Mouse (Mus musculus) thymus, adult 18-20 months (tissue): Measurements from ENCODE around the gene Gatad1.
"Not testable (repeated sequence)": the region's sequence is repeated elsewhere in the genome, so short reads cannot be mapped to it uniquely, and the experiment has no call there.

Source experiments
- DNase-seq, 2 experiments: peaks; one replicate each; pipeline ENCODE4 v3.0.0; 2022; ENCODE audit warnings: mixed read lengths in 2 of 2

Gatad1 gene

DNA sequence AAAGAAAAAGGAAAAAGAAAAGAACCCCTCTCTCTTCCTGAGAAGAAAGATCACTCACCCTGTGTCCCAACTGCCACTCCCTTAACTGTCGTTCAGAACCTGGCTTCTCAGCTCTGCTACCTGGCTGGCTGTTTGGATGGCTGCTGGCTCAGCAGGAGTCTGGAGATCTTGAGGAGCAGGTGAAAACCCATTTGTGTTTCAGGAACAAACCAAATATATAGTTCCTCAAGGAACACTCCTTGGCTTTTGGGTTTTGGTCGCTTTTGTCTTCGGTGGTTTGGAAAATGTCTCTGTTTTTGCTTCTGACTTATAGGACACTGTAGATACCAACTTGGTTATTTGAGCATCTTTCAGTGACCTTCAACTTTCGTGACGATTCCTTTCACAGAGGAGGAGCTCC is at the start of gene Gatad1:
Gatad1 (minus strand) TSS at position 101 of the 400 bp plus-strand sequence.
- DNase-seq: no peak

DNA sequence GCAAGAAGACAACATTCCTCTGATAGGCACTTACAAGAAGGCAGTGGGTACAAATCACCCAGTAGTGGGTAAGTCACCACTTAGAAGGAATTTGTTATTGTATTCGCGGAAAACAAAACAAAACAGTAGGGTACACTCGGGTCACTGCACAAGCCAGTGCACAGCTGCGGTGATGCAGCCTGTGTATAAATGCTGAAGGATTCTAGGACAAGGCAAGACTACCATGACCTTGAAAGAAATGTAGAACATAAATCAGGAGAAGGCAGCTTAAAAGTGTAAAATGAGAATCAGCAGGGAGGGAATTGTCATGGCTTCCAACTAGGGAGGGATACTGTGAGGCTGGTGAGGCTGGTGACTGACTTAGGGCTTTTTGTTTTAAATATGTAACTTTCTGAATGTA is 45.2 kb upstream of the Gatad1 start:
- no peak for DNase-seq

- no peak for DNase-seq
Observed at GRCm38 (mm10) chr5:3700025-3700424, 43.0 kb upstream of the Gatad1 start.

DNA sequence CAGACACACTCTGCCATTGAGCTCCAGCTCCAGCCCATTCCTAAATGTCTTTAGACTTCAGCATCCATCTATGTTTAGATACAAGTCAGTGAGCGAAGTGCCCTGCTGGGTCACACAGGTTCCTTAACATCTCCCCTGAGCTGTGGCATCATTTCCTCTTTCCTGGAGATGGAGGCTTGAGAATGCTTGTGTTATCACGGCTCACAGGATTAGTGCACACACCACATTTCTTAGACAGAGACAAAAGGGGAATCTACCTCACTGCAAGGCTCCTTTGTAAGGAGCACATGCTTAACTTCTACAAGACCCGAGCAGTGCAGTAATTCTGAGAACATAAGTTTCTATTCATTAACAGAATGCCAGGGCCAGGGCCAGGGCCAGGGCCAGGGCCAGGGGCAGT is 39.0 kb upstream of the Gatad1 start:
- DNase-seq: no peak

- no peak for DNase-seq
Observed at GRCm38 (mm10) chr5:3695191-3695590, 38.2 kb upstream of the Gatad1 start.

DNA sequence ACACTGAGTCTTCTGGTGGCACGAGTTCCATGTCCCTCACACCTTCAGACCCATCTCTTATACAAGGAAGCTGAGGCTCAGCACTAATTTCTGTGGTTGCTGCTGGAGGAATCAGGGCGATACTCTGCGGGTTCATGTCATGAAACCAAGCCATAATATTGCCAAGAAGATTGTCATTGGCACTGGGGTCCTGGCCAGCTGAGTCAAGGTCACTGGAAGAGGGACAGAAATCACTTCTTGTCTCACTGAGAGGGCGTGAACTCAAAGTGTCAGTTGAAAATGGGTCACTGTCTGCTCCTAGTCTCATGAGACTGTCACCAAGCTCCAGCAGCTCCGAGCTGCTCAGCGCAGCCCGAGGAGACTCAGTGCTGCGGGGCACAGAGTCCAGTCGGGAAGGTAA is 36.0 kb upstream of the Gatad1 start:
- no peak for DNase-seq

DNA sequence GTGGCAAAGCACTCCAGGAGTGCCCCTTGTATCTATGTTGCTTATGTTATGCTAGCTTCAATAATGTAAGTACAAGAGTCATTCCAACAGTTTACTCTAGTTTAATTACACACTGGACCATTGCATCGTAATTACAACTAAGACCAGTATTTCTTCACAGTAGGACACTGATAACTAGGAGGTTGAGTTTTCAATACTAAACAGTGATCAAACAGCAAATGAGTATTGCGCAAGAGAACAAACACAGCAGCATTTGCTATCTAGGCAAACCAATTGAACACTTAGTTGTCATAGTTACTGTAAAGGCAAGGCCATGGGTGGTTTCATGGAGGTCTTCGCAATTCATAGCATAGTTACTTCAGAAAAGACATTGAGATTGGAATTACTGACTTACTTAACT is 34.3 kb upstream of the Gatad1 start:
- no peak for DNase-seq

DNA sequence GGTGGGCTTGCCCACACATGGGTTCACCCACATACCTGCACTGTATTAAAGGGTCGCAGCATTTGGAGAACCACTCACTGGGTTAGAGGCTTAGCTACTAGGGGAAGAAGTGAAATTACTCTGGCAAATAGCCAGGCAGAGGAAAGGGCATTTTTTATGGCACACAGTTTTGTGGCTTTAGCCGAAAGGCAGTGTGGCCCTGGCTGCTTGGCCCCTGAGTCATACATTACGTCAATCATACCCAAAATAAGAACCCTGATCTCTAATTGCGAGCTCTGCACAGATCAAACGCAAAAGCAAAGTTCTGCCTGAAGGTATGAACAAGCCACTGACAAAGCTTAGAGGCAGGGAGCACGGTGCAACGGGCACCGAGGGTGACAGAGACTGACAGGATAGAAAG is 31.3 kb upstream of the Gatad1 start:
- DNase-seq: no peak

DNA sequence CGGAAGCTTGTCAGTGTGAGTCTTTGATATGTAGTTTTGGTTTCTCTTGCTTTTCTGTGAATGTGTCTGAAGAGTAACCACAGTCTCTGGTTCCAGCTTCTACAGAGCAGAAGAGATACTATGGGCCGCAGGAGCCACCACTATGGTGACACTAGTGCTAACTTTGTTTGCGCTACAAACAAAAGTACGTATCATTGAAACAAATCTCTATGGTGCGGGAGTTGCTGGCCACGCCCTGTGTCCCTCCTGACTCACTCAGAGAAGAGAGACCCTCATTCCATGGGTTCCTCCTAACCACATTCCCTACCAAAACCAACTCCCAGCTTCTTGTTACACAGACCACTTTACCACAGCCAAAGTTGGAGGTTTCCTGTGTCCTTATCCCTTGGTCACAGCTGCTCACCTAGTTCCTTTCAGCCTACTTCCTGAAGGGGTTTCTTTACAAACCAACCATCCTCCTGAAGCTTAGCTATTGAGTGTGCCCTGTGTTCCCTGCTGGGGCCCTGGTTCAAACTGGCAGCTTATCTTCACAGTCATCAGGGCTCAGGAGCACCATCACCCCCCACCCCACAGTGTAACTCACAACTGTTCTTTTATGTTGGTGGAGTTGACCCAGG is 13.1 kb upstream of the Gatad1 start:
- DNase-seq: no peak

DNA sequence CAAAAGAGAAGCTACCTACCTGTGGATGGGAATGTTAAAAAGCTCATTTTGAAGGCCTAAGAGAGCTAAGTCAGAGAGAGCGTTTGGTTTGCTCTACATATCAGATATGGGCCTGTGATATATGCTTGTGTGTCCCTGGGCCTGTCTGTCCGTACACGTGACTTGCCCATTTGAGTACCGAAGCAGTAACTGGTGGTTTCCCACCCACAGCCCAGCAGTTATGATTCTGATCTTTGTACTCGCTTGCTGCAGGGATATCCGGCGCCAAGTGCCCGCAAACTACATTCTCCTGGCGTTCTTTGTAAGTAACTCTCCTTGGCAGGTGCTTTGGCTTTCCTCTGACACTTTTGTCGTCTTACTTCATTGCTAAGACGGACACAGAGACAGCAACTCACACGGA is 9.6 kb upstream of the Gatad1 start:
- DNase-seq: peak in 1 of 2 experiments; percentile 13

DNA sequence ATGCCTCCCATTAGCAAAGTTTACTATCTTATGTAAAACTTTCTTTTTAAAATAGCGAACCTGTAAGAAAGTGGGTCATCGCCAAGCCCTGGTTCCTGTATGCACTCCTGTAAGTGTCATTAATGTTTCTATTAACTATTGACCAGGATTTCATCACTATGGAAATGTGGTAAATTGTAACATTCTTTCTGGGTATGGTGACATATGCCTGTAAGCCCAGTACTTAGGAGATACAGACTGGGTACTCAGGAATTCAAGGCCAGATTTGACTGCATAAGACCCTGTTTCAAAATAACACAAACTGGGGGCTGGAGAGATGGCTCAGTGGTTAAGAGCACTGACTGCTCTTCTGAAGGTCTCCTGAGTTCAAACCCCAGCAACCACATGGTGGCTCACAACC is 8.2 kb upstream of the Gatad1 start:
- no peak for DNase-seq

DNA sequence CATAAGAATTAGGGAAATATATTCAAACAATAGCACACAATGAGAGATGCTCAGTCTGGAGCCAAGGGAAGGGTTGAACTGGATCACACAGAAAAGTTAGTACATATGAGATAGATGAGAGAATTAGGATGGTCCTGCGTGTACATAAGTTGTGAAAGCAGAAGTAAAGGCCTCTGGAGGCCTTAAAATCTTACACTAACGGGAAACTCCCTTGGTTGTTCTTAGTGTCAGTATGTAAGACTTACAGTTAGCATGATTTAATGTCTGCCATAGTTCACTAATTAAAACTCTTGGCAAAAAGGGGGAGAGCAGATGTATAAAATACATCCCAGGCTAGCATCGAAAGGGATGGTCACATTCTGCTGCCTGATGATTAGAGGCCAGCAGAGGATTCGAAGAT is 3.2 kb downstream of the Gatad1 start:
- no peak for DNase-seq

DNA sequence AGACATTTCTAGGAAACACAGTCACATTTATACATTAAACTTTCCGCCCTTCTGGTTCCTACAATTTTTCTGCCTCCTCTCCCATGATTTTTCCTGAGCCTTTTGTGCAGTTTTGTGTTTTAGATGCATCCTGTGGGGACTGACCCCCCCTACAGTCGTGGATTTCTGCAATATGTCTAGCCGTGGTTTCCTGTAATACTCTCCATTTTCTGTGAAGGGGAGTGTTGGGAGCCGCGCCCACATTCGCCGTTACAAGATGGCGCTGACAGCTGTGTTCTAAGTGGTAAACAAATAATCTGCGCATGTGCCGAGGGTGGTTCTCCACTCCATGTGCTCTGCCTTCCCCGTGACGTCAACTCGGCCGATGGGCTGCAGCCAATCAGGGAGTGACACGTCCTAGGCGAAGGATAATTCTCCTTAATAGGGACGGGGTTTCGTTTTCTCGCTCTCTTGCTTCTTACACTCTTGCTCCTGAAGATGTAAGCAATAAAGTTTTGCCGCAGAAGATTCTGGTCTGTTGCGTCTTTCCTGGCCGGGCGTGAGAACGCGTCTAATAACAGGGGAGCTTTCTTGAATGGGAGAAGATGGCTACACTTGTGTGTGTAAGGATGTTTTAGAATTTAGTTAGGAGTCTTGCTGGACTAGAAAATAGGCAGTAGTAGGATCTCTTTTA is 3.9 kb downstream of the Gatad1 start:
- DNase-seq: not testable (repeated sequence)

DNA sequence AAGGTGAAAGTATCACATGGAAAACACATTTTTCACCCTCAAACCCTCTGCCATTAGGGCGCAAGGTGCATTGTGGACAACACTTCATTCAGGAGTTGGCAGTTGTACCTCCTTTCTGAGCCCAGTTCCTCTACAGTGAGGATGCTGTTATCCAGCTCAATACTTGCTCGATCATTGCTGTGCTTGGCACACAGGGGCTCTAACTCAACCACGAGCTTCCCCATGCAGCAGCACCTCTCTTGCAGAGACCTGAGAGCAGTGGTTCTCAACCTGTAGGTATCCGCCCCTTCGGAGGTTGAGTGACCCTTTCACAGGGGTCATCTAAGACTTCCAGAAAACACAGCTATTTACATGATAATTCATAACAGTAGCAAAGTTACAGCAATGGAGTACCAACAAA is 5.4 kb downstream of the Gatad1 start:
- no peak for DNase-seq

DNA sequence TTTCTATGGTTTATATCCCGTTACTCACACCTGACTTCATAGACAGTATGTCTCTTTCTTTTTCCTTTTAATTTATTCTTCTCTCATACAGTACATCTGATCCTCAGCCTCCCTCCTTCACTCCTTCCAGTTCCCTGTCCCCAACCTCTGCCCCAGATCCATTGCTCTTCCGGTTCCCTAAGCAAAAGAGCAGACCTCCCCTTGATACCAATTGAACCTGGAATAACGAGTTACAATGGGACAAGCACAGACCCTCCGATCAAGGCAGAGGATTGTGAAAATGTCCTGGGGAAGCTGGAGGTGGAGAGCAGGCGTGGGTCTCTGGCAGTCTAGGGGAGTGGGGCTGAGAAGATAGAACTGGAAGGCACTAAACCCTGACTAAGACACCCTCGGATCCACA is 6.1 kb downstream of the Gatad1 start, which contains the start of gene Tmbim7:
Tmbim7 (plus strand) TSS at position 301 of the 400 bp plus-strand sequence.
- DNase-seq: no peak

DNA sequence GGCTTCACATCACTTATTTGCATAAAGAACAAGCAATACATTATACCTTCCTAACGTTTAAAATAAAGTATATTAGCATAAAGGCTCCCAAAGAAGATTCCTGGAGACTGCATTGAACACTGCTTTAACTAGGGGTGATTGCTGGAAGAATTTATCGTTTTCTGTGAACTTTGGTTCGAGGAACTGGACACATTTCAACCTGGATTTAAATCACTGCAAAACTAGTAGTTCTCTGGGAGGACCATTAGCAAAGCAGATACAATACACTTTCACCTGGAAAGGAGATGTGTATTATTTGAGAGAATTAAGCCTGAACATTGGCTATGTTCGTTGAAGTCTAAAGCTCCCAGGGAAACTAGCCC is 8.2 kb downstream of the Gatad1 start:
- no peak for DNase-seq

- DNase-seq: no peak
Observed at GRCm38 (mm10) chr5:3648206-3648848, 8.7 kb downstream of the Gatad1 start.

DNA sequence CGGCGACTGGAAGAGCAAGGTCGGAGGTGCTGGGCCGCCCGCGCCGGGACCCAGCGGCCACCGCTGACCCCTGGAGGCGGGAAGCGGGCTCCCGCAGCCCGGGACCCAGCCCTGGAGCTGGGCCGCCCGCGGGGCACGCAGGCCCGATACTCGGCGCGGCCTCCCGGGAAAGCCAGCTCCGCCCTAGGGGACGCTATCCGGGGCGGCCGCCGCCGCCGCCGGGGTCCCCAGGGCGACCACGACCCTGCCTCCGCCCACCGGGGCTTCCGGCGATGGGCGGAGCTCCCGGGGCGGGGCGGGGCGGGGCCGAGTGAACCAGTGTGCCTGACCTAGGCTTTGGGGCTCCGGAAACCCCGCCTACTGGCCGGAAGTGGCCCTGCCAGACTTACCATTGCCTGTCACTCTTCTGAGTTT is 9.3 kb downstream of the Gatad1 start:
- peak; percentile 83 to 91 for DNase-seq

- peak; percentile 32 to 41 for DNase-seq
Observed at GRCm38 (mm10) chr5:3646991-3647707, 9.8 kb downstream of the Gatad1 start.

GRCm38 (mm10) chr5:3646539-3646938 is 10.4 kb downstream of the Gatad1 start:
- no peak for DNase-seq

DNA sequence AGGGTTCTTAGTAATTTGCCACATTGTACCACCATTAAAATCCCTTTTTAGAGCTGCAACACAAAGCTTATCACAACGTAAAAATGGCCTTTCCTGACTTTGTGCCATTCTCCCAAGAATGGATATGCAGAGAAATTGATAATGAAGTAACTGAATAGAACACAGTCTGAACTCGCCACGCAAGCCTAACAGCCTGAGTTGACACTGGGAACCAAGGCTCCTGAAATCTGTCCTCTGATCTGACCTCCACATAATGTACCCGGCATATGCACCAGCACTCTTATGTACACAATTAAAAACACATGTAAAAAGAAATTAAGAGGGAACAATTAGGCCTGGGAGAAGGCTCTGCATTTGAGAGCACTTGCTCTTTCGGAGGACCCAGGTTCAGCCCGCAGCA is 11.7 kb downstream of the Gatad1 start:
- DNase-seq: no peak

DNA sequence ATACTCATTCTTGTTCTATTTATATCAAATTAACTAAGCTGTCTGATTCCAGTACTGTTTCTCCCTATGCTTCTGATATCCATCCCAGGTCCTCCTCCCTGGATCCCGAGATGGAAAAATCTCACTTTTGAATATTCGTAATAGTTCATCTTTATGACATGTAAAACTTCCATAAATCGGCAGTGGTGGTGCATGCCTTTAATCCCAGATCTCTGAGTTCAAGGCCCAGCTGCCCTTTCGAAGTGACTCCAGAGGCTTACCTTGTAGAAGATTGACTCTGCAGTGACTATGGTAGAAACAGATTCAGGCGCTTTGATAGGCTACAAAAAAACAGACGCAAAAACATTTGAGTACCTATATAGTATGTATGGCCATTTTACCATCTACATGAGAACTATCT is 12.4 kb downstream of the Gatad1 start:
- no peak for DNase-seq

DNA sequence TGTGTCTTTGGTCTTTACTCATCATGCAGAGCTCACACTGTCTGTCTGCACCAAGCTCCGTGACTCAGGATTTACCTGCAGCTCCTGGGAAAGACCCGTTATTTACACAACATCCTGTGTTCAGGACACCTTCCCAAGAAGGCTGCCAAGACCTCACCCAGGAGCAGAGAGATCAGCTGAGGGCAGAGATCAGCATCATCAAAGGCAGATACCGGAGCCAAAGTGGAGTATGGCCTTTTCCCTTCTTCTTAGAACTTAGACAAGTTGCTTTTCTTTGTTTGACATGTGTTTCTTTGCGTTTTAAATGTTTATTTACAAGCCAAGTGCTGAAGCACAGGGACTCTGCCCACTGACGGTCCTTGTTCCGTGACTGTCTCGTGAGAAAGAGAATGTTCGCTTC is 21.7 kb downstream of the Gatad1 start:
- no peak for DNase-seq

DNA sequence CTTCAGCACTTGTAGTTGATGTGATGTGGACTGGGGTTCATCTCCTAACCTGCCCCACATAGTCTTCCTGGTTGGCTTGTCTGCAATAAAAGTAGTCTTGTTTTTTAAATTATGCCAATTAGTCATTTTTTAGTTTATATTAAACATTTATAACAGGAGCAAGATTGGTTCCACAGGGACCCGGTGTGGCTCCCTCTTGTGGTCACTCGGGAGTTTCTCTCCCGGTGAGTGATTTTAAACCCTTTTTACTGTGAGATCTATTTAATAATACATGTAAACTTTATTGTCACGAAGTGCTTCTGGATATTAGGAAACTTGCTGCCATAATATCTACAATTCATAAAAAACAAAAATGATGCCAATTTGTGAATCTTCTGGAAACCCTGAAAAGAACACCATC is 23.0 kb downstream of the Gatad1 start:
- DNase-seq: no peak
